Mouse (Mus musculus) heart, embryonic 11.5 days (tissue): ENCODE measurements around the gene Igf2bp1. TPM values are rescaled to one million over a fixed set of nuclear protein-coding genes. Genes with fewer than 3 reads are reported as not detected.

Experiments used
- ATAC-seq: fragments of 200-750 bp; cut with Nextera tagmentation; replicated peaks from 2 replicates; pipeline ENCODE4 v1.8.0; 2017; ENCODE audit warnings: moderate library complexity; ENCODE audit not compliant: insufficient number of reproducible peaks, low FRiP score, low TSS enrichment
- H3K27ac ChIP-seq: fragments of 300-500 bp; sonication (generic); 2 replicates; pipeline ENCODE4 v1.5.1; 2014; ENCODE audit warnings: mild to moderate bottlenecking, low read depth, low read length
- H3K27me3 ChIP-seq: fragments of 300-500 bp; sonication (generic); 2 replicates; pipeline ENCODE4 v1.6.1; 2014; ENCODE audit warnings: mild to moderate bottlenecking, low read length, mixed read lengths; ENCODE audit not compliant: control insufficient read depth, insufficient read depth
- H3K36me3 ChIP-seq: fragments of 300-500 bp; sonication (generic); 2 replicates; pipeline ENCODE4 v1.6.1; 2014; ENCODE audit warnings: mild to moderate bottlenecking, low read length, moderate library complexity, mixed read lengths; ENCODE audit not compliant: control insufficient read depth, insufficient read depth
- H3K4me1 ChIP-seq: fragments of 300-500 bp; sonication (generic); 2 replicates; pipeline ENCODE4 v1.6.1; 2014; ENCODE audit warnings: low read length; ENCODE audit not compliant: control insufficient read depth, insufficient read depth
- H3K4me2 ChIP-seq: fragments of 300-500 bp; sonication (generic); 2 replicates; pipeline ENCODE4 v1.6.1; 2014; ENCODE audit warnings: mild to moderate bottlenecking, moderate library complexity
- H3K4me3 ChIP-seq: fragments of 300-500 bp; sonication (generic); 2 replicates; pipeline ENCODE4 v1.5.1; 2014; ENCODE audit warnings: low read depth, low read length
- H3K9ac ChIP-seq: fragments of 300-500 bp; sonication (generic); 2 replicates; pipeline ENCODE4 v1.6.1; 2014; ENCODE audit warnings: mild to moderate bottlenecking, low read depth, low read length, moderate library complexity
- H3K9me3 ChIP-seq: fragments of 300-500 bp; sonication (generic); replicated peaks from 2 replicates; pipeline ENCODE4 v1.6.1; 2016; ENCODE audit warnings: low read length; ENCODE audit not compliant: control insufficient read depth
- WGBS: fragments of 180-500 bp; shearing (Covaris S2); extraction: QIAGEN DNeasy Blood & Tissue Kit; methylation state at CpG from one replicate; pipeline ENCODE4 v1.1.7; 2014; ENCODE audit not compliant: insufficient replicate concordance; 5-methylcytosine and 5-hydroxymethylcytosine counted together
- polyA plus RNA-seq: library from polyadenylated mRNA; unstranded; fragments of >200 nt; fragmentation: Nextera tagmentation; extraction: Ambion mirVana; gene quantifications from 2 replicates; pipeline ENCODE4 v1.2.1, GENCODE M21; 2014

The Igf2bp1 gene
- polyA plus RNA-seq, 1 experiment from 2014 or later: 51.5 TPM

DNA sequence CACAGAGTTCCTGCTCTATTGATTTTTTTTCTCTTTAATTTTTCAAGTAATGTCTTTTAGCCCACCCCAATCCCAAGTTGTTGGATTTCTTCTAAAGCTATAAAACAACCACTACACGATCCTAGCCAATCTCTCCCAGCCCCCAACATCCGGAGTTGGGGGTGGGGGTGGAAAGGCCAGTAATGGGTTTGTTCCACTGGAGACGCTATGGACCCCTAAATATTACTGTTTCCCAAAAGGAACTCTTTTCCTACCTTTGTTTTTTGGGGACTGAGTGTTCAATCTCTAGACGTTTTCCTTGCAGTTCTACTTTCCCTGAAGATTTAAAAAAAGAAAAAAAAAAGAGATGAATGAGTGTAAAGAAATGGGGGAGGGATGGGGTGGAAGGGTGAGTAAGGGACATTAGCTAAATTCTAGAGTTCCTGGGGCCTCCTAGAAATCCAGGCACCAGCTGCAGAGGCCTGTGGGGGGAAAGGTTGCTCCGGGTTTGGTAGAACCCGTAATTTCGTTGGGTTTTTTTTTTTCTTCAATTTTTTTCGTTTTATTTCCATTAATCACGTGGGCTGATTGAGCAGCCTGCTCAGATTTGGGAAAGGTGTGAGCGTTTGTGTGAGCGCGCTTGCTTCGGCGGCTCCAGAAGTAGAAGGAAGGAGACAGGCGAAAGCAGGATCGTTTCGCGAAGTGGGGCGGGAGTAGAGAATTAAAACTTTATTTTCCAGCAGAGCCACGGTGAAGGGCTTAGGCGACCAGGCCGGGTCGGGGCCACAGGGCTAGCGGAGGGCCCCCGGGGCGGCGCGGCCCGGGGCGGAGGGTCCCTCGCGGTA lies 1.6 kb downstream of the Igf2bp1 start:
- peak overlapping the region; percentile 85 for H3K4me3 ChIP-seq
- H3K27ac ChIP-seq: peak overlapping the region; percentile 95
- no peak for ATAC-seq
- no peaks in the 10 kb centered on the region for H3K9me3 ChIP-seq
- peak overlapping the region; percentile 89 for H3K4me2 ChIP-seq
- H3K9ac ChIP-seq: peak overlapping the region; percentile 98
- H3K27me3 ChIP-seq: no peaks in the 10 kb centered on the region
- H3K36me3 ChIP-seq: no peaks in the 10 kb centered on the region
- H3K4me1 ChIP-seq: peaks cover 17% of the 10 kb centered on the region
- whole genome bisulfite sequencing: under 1% methylated on average over 32 of the region's 32 CpGs

DNA sequence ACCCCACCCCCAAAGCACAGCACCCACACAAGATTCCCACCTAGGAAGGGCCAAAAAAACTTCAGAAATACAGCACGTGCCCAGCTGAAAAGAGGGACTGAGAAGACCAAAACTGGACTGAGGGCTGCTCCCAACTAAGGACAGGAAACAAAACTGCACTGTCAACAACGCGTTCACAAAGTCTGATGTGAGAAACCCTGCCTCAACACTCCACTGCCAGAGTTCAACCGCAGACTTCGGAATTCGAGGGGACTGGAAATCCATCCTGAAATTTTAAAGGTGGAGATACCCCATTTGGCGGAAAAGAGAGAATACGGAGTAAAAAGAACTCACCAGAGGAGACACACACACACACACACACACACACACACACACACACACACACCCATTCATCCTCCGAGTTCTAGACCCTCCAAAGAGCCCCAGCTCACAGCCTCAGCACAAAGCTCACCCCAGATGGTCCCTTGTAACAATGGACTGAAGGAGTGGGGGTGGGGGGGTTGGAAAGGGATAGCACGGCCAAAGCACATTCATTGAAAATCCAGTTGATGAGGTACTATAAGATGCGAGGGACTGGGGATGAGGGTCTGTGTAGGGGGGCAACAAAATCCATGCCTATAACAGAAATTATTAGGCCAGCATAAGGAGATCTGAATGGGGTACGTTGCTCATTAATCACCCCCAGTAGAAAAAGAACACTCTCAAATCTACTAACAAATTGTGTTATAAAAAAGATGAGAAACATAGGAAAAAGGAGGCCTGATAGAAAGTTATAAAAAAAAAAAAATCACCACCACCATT lies 2.4 kb downstream of the Igf2bp1 start:
- WGBS: 6% methylated on average over 12 of the region's 12 CpGs
- no peak for ATAC-seq
- H3K9me3 ChIP-seq: no peaks in the 10 kb centered on the region
- H3K4me1 ChIP-seq: peaks cover 14% of the 10 kb centered on the region; the same call in 1 of the 2 replicates
- H3K27ac ChIP-seq: peak overlapping the region; percentile 29; the same call in 1 of the 2 replicates
- peak overlapping the region; percentile 85 for H3K4me3 ChIP-seq
- peak overlapping the region; percentile 89 for H3K4me2 ChIP-seq
- peak overlapping the region; percentile 70 for H3K9ac ChIP-seq
- H3K36me3 ChIP-seq: no peaks in the 10 kb centered on the region
- H3K27me3 ChIP-seq: no peaks in the 10 kb centered on the region

DNA sequence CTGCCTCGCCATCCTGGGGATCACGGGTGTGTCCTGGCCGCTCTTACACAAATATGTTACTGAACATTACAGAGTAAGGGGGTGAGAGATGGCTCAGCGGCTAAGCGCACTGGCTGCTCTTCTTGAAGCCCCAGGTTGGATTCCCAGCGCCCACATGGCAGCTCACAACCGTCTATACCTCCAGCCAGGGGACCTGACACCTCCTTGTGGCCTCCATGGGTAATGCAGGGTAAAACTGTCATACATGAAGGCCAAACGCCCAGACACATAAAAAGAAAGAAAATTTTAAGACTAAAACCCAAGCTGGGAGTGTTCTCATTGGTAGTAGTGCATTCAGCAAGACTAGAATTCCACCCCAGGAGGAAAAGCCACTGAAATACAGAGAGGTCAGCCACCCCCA lies 11.6 kb downstream of the Igf2bp1 start:
- Histone ChIP-seq H3K9me3 (no peaks in the 10 kb centered on the region; the same call in none of the 2 replicates), H3K27ac (no peak overlapping the region), H3K27me3 (no peaks in the 10 kb centered on the region), H3K36me3 (peaks cover 9% of the 10 kb centered on the region; the same call in 1 of the 2 replicates), H3K4me3 (no peak overlapping the region), H3K9ac (no peak overlapping the region), H3K4me2 (no peak overlapping the region), H3K4me1 (peaks cover 48% of the 10 kb centered on the region)
- 91% methylated on average over 8 of the region's 8 CpGs for WGBS
- no peak for ATAC-seq

DNA sequence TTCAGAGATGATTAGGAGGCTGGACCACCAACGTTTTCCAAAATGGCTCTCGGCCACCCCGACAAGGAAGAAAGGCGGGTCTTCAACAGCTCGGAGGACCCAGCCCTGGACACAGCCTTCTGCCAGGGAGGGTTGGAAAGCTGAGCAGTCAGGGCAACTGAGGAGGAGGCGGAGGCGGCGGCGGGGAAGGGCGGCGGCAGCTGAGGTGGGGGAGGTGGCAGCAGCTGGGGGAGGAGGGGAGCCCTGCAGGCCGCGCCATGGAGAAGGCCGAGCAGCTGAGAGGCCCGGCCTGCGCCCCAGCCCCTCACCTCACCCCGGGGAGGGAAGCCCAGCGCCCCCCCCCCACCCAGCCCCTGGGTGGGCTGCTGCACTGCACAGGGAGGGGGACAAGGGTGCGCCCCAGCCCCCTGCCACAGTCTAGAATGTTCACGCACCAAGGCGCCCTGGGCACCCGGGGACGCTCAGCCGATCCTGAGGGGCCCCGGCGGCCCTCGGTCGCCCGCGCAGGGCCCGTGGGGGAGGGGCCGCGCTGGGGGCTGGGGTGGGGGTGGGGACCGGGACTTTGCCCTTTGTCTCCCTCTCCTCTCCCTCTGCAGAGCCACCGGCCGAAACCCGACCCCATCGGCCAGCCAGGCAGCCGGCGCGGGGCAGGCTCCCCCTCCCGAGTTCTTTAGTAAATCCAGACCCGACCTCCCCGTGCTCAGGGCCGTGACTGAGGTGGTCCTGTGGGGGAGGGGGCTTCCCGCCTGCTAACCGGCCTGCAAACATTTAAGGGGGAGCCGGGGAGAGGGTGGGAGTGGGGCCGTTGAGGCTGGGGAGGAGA lies 14.6 kb downstream of the Igf2bp1 start:
- peak overlapping the region; percentile 92 for H3K4me2 ChIP-seq
- H3K9me3 ChIP-seq: no peaks in the 10 kb centered on the region; the same call in none of the 2 replicates
- peaks cover 66% of the 10 kb centered on the region for H3K4me1 ChIP-seq
- 4% methylated on average over 38 of the region's 49 CpGs for WGBS
- H3K4me3 ChIP-seq: peak overlapping the region; percentile 50
- peak overlapping the region; percentile 87 for H3K9ac ChIP-seq
- H3K27me3 ChIP-seq: no peaks in the 10 kb centered on the region
- peaks cover 11% of the 10 kb centered on the region; the same call in 1 of the 2 replicates for H3K36me3 ChIP-seq
- peak; percentile 29 for ATAC-seq
- peak overlapping the region; percentile 95 for H3K27ac ChIP-seq

DNA sequence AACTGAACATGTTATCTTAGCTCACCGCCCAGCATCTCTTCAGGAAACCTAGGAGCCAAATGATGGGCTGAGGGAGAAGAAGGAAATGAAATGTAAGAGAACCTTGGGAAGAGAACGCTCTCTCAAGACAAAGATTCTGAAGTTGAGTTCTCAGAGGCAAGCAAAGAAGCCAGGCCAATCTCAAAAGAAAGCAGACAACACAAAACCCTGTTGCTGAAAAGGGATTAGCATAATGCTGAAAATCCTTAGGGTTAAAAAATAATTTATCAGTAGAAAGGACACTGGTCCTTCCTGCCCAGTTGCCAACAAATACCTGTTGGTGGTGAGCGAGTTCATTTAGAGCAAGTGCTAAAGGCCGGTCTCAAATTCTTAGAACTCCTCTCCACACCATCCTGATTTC lies 15.3 kb downstream of the Igf2bp1 start:
- H3K27ac ChIP-seq: peak overlapping the region; percentile 95
- H3K4me3 ChIP-seq: peak overlapping the region; percentile 50
- no peaks in the 10 kb centered on the region; the same call in none of the 2 replicates for H3K9me3 ChIP-seq
- H3K4me1 ChIP-seq: peaks cover 67% of the 10 kb centered on the region
- ATAC-seq: no peak
- H3K9ac ChIP-seq: peak overlapping the region; percentile 87
- H3K27me3 ChIP-seq: no peaks in the 10 kb centered on the region
- H3K36me3 ChIP-seq: peaks cover 11% of the 10 kb centered on the region; the same call in 1 of the 2 replicates
- peak overlapping the region; percentile 92 for H3K4me2 ChIP-seq
- 44% methylated on average over 4 of the region's 4 CpGs for WGBS

DNA sequence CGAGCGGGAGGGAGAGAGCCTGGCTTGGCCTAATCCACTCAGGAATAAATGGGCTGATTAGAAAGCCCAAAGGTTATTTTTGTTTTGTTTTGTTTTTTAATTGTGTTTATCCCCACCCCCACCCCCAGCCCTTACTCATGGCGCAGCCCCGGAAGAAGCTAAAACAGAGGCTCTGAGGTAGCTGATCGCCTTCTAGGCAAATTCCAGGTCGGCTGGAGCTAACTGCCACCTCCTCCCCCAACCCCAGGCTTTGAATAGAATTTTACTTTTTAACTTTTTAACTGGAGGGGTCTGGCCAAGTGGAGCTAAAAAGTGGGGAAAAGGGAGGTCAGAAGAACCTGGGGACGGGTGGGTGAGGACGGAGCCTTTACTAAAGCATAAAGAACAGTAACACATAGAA lies 15.9 kb downstream of the Igf2bp1 start:
- Histone ChIP-seq H3K9me3 (no peaks in the 10 kb centered on the region; the same call in none of the 2 replicates), H3K27ac (peak overlapping the region; percentile 95; the same call in 1 of the 2 replicates), H3K4me1 (peaks cover 67% of the 10 kb centered on the region), H3K27me3 (no peaks in the 10 kb centered on the region), H3K9ac (no peak overlapping the region), H3K36me3 (peaks cover 11% of the 10 kb centered on the region; the same call in 1 of the 2 replicates), H3K4me2 (peak overlapping the region; percentile 92), H3K4me3 (no peak overlapping the region)
- no peak for ATAC-seq
- WGBS: 64% methylated on average over 8 of the region's 8 CpGs

DNA sequence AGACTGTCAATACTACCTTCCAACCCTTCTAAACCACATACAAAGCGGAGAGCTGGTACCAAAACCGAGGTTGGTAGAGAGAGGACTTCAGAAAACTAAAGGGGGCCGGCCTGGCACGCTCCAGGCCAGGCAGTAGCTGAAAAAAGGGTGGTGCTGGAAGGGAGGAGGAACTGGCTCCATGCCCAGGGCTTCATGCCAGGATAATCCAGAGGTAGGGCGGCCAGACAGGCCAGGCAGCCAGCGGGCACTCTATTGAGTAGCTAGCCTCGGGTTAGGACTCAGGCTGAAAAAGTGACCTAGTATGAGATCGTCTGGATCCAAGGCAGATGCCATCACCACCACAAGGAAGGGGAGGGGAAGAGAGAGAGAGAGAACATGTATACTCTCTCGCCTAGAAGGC lies 17.2 kb downstream of the Igf2bp1 start:
- Histone ChIP-seq H3K4me1 (peaks cover 65% of the 10 kb centered on the region), H3K27ac (0 out of 2 replicates have a peak overlapping the region, but pooled peaks have one; percentile 13), H3K4me2 (no peak overlapping the region), H3K36me3 (0 out of 2 replicates have a peak, but pooled peaks cover 2% of the 10 kb centered on the region), H3K4me3 (no peak overlapping the region), H3K9ac (no peak overlapping the region), H3K27me3 (no peaks in the 10 kb centered on the region), H3K9me3 (no peaks in the 10 kb centered on the region)
- ATAC-seq: no peak
- 52% methylated on average over 9 of the region's 9 CpGs for WGBS
